Mouse (Mus musculus) G1E (cell line): ENCODE measurements around the gene Elovl6.

Source experiments
- CTCF ChIP-seq: IDR thresholded peaks from 2 replicates; pipeline ENCODE4 v1.5.1; 2012; ENCODE audit warnings: low read depth, low read length, inconsistent platforms, mixed read lengths
- GATA1 ChIP-seq: IDR thresholded peaks from 2 replicates; pipeline ENCODE4 v1.6.1; 2012; ENCODE audit warnings: borderline replicate concordance, low read length, inconsistent platforms, mixed read lengths
- GATA2 ChIP-seq: IDR thresholded peaks from 2 replicates; pipeline ENCODE4 v1.6.1; 2012; ENCODE audit warnings: low read depth, low read length, inconsistent platforms, borderline replicate concordance
- POLR2AphosphoS5 ChIP-seq: IDR thresholded peaks from 2 replicates; pipeline ENCODE4 v1.6.1; 2012; ENCODE audit warnings: low read depth, low read length, inconsistent platforms; ENCODE audit not compliant: insufficient replicate concordance

DNA sequence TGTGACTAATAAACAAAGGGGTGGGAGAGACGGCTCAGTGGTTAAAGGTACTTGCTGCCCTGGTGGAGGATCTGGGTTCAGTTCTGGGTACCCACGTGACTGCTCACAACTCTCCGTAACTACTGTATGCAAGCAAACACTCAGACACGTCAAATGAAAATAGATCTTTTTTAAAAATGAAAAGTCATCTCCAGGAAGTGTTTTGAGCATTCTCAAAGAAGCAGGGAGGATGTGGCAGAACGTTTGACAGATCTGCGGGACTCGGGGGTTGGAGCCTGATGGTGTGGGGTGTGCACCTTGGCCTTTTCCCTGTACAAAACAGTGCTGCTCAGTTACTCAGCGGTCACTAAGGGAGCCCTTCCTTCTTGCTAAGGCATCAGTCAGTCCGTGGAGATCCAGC lies 70.1 kb downstream of the Elovl6 start:
- TF ChIP-seq CTCF: no peak
- TF ChIP-seq POLR2AphosphoS5: no peak
- no peak for TF ChIP-seq GATA1
- TF ChIP-seq GATA2: no peak
